Mouse (Mus musculus) midbrain, embryonic 13.5 days (tissue): ENCODE data around the gene Prpf8. TPM values are rescaled to one million over a fixed set of nuclear protein-coding genes. Genes with fewer than 3 reads are reported as not detected.

Source experiments
- ATAC-seq: fragments of 200-750 bp; cut with Nextera tagmentation; 2 replicates; pipeline ENCODE4 v1.8.0; 2017; ENCODE audit warnings: mild to moderate bottlenecking, moderate TSS enrichment, moderate library complexity
- H3K27ac ChIP-seq: fragments of 300-500 bp; sonication (generic); 2 replicates; pipeline ENCODE4 v1.5.1; 2015; ENCODE audit warnings: inconsistent platforms, mild to moderate bottlenecking, moderate library complexity
- H3K27me3 ChIP-seq: fragments of 300-500 bp; sonication (generic); 2 replicates; pipeline ENCODE4 v1.6.1; 2015; ENCODE audit warnings: mild to moderate bottlenecking, inconsistent platforms
- H3K36me3 ChIP-seq: fragments of 300-500 bp; sonication (generic); 2 replicates; pipeline ENCODE4 v1.6.1; 2015; ENCODE audit warnings: mild to moderate bottlenecking, inconsistent platforms
- H3K4me1 ChIP-seq: fragments of 300-500 bp; sonication (generic); replicated peaks from 2 replicates; pipeline ENCODE4 v1.6.1; 2015; ENCODE audit warnings: inconsistent platforms
- H3K4me2 ChIP-seq: fragments of 300-500 bp; sonication (generic); replicated peaks from 2 replicates; pipeline ENCODE4 v1.6.1; 2015; ENCODE audit warnings: moderate library complexity, mild to moderate bottlenecking, inconsistent platforms
- H3K4me3 ChIP-seq: fragments of 300-500 bp; sonication (generic); replicated peaks from 2 replicates; pipeline ENCODE4 v1.5.1; 2015; ENCODE audit warnings: mild to moderate bottlenecking, inconsistent platforms
- H3K9ac ChIP-seq: fragments of 300-500 bp; sonication (generic); replicated peaks from 2 replicates; pipeline ENCODE4 v1.6.1; 2015; ENCODE audit warnings: mild to moderate bottlenecking, inconsistent platforms
- H3K9me3 ChIP-seq: fragments of 300-500 bp; sonication (generic); 2 replicates; pipeline ENCODE4 v1.6.1; 2016; ENCODE audit warnings: mild to moderate bottlenecking, inconsistent platforms
- WGBS: fragments of 180-500 bp; shearing (Covaris S2); methylation state at CpG from one replicate; pipeline ENCODE4 v1.1.7; 2015; 5-methylcytosine and 5-hydroxymethylcytosine counted together
- polyA plus RNA-seq: library from polyadenylated mRNA; unstranded; fragments of >200 nt; fragmentation: Nextera tagmentation; extraction: Ambion mirVana; gene quantifications from 2 replicates; pipeline ENCODE4 v1.2.1, GENCODE M21; 2015

Prpf8 gene
- 58.2 and 61.8 TPM in 2 replicates for polyA plus RNA-seq

GRCm38 (mm10) chr11:75486601-75487285 is at the start of gene Prpf8:
TSS of gene Prpf8 (plus strand) at chr11:75486816.
- Histone ChIP-seq H3K27ac (peak within 1 kb of the TSS; percentile 70), H3K36me3 (peaks cover 28% of the 10 kb centered on the region), H3K4me1 (peaks cover 18% of the 10 kb centered on the region), H3K9me3 (no peaks in the 10 kb centered on the region), H3K4me2 (peak within 1 kb of the TSS; percentile 99), H3K4me3 (peak within 1 kb of the TSS; percentile 100), H3K27me3 (peaks cover 10% of the 10 kb centered on the region; the same call in 1 of the 2 replicates), H3K9ac (peak within 1 kb of the TSS; percentile 99)
- peak; percentile 100 for ATAC-seq
- WGBS = under 1% methylated on average over 49 of the region's 52 CpGs

- Histone ChIP-seq H3K36me3 (peaks cover 18% of the 10 kb centered on the region), H3K27me3 (no peaks in the 10 kb centered on the region), H3K4me3 (no peak overlapping the region), H3K27ac (no peak overlapping the region), H3K4me2 (no peak overlapping the region), H3K9ac (no peak overlapping the region), H3K9me3 (no peaks in the 10 kb centered on the region), H3K4me1 (0 out of 2 replicates have a peak, but pooled peaks cover 5% of the 10 kb centered on the region)
- WGBS = 89% methylated on average over 13 of the region's 13 CpGs
- no peak for ATAC-seq
Measured at GRCm38 (mm10) chr11:75438194-75438593, 48.4 kb upstream of the Prpf8 start.

- WGBS = 89% methylated on average over 3 of the region's 3 CpGs
- Histone ChIP-seq H3K4me2 (no peak overlapping the region), H3K27me3 (no peaks in the 10 kb centered on the region), H3K9ac (no peak overlapping the region), H3K9me3 (no peaks in the 10 kb centered on the region), H3K4me3 (no peak overlapping the region), H3K36me3 (peaks cover 23% of the 10 kb centered on the region), H3K27ac (no peak overlapping the region), H3K4me1 (0 out of 2 replicates have a peak, but pooled peaks cover 5% of the 10 kb centered on the region)
- no peak for ATAC-seq
Measured at GRCm38 (mm10) chr11:75438804-75439203, 47.8 kb upstream of the Prpf8 start.

GRCm38 (mm10) chr11:75439363-75439762 is 47.3 kb upstream of the Prpf8 start, which contains the start of gene Serpinf2:
TSS of gene Serpinf2 (minus strand) at chr11:75439591.
- Histone ChIP-seq H3K36me3 (peaks cover 29% of the 10 kb centered on the region), H3K9me3 (no peaks in the 10 kb centered on the region), H3K27ac (no peak within 1 kb of the TSS), H3K4me3 (no peak within 1 kb of the TSS), H3K27me3 (no peaks in the 10 kb centered on the region), H3K4me2 (no peak within 1 kb of the TSS), H3K4me1 (0 out of 2 replicates have a peak, but pooled peaks cover 5% of the 10 kb centered on the region), H3K9ac (no peak within 1 kb of the TSS)
- ATAC-seq = no peak
- 92% methylated on average over 6 of the region's 6 CpGs for WGBS

- Histone ChIP-seq H3K27ac (no peak overlapping the region), H3K9me3 (no peaks in the 10 kb centered on the region), H3K4me2 (no peak overlapping the region), H3K36me3 (peaks cover 35% of the 10 kb centered on the region), H3K9ac (no peak overlapping the region), H3K4me3 (no peak overlapping the region), H3K4me1 (0 out of 2 replicates have a peak, but pooled peaks cover 5% of the 10 kb centered on the region), H3K27me3 (no peaks in the 10 kb centered on the region)
- no peak for ATAC-seq
- 86% methylated on average over 3 of the region's 3 CpGs for WGBS
Measured at GRCm38 (mm10) chr11:75439951-75440350, 46.7 kb upstream of the Prpf8 start.

- no peak overlapping the region for H3K4me2 ChIP-seq
- 91% methylated on average over 7 of the region's 7 CpGs for WGBS
- 0 out of 2 replicates have a peak, but pooled peaks cover 5% of the 10 kb centered on the region for H3K4me1 ChIP-seq
- no peak overlapping the region for H3K9ac ChIP-seq
- no peak overlapping the region for H3K27ac ChIP-seq
- no peaks in the 10 kb centered on the region for H3K27me3 ChIP-seq
- no peak for ATAC-seq
- peaks cover 46% of the 10 kb centered on the region for H3K36me3 ChIP-seq
- no peaks in the 10 kb centered on the region for H3K9me3 ChIP-seq
- no peak overlapping the region for H3K4me3 ChIP-seq
Measured at GRCm38 (mm10) chr11:75441034-75441433, 45.6 kb upstream of the Prpf8 start.

- WGBS = 75% methylated on average over 16 of the region's 16 CpGs
- Histone ChIP-seq H3K36me3 (peaks cover 50% of the 10 kb centered on the region), H3K4me3 (no peak overlapping the region), H3K9ac (no peak overlapping the region), H3K4me1 (0 out of 2 replicates have a peak, but pooled peaks cover 5% of the 10 kb centered on the region), H3K9me3 (no peaks in the 10 kb centered on the region), H3K27ac (no peak overlapping the region), H3K4me2 (no peak overlapping the region), H3K27me3 (no peaks in the 10 kb centered on the region)
- ATAC-seq = no peak
Measured at GRCm38 (mm10) chr11:75441601-75442000, 45.0 kb upstream of the Prpf8 start.

- H3K27me3 ChIP-seq = no peaks in the 10 kb centered on the region
- H3K4me1 ChIP-seq = 0 out of 2 replicates have a peak, but pooled peaks cover 5% of the 10 kb centered on the region
- H3K36me3 ChIP-seq = peaks cover 70% of the 10 kb centered on the region
- no peak overlapping the region for H3K4me3 ChIP-seq
- no peak overlapping the region for H3K27ac ChIP-seq
- H3K4me2 ChIP-seq = no peak overlapping the region
- WGBS = 44% methylated on average over 8 of the region's 8 CpGs
- no peak for ATAC-seq
- H3K9me3 ChIP-seq = no peaks in the 10 kb centered on the region
- H3K9ac ChIP-seq = no peak overlapping the region
Measured at GRCm38 (mm10) chr11:75443711-75444110, 42.9 kb upstream of the Prpf8 start.

- no peak overlapping the region for H3K4me3 ChIP-seq
- H3K9me3 ChIP-seq = no peaks in the 10 kb centered on the region
- H3K9ac ChIP-seq = no peak overlapping the region
- no peak overlapping the region for H3K4me2 ChIP-seq
- no peak for ATAC-seq
- 76% methylated on average over 3 of the region's 3 CpGs for WGBS
- peaks cover 75% of the 10 kb centered on the region for H3K36me3 ChIP-seq
- no peak overlapping the region for H3K27ac ChIP-seq
- H3K27me3 ChIP-seq = no peaks in the 10 kb centered on the region
- peaks cover 16% of the 10 kb centered on the region for H3K4me1 ChIP-seq
Measured at GRCm38 (mm10) chr11:75448575-75448974, 38.0 kb upstream of the Prpf8 start.

GRCm38 (mm10) chr11:75449695-75450094 is 36.9 kb upstream of the Prpf8 start:
- 81% methylated on average over 7 of the region's 7 CpGs for WGBS
- Histone ChIP-seq H3K4me2 (no peak overlapping the region), H3K9me3 (no peaks in the 10 kb centered on the region), H3K4me3 (no peak overlapping the region), H3K27me3 (no peaks in the 10 kb centered on the region), H3K4me1 (peaks cover 24% of the 10 kb centered on the region), H3K27ac (no peak overlapping the region), H3K36me3 (peaks cover 64% of the 10 kb centered on the region), H3K9ac (no peak overlapping the region)
- no peak for ATAC-seq

- ATAC-seq = no peak
- Histone ChIP-seq H3K9ac (no peak overlapping the region), H3K36me3 (peaks cover 57% of the 10 kb centered on the region), H3K4me3 (no peak overlapping the region), H3K27ac (no peak overlapping the region), H3K27me3 (no peaks in the 10 kb centered on the region), H3K4me2 (no peak overlapping the region), H3K4me1 (peaks cover 29% of the 10 kb centered on the region), H3K9me3 (no peaks in the 10 kb centered on the region)
- 90% methylated on average over 8 of the region's 8 CpGs for WGBS
Measured at GRCm38 (mm10) chr11:75450304-75450908, 36.2 kb upstream of the Prpf8 start.

- Histone ChIP-seq H3K27ac (no peak overlapping the region), H3K4me2 (no peak overlapping the region), H3K9ac (peak overlapping the region; percentile 20; the same call in 1 of the 2 replicates), H3K4me1 (peaks cover 29% of the 10 kb centered on the region), H3K9me3 (no peaks in the 10 kb centered on the region), H3K27me3 (no peaks in the 10 kb centered on the region), H3K36me3 (peaks cover 52% of the 10 kb centered on the region), H3K4me3 (no peak overlapping the region)
- WGBS = 88% methylated on average over 15 of the region's 15 CpGs
- ATAC-seq = no peak
Measured at GRCm38 (mm10) chr11:75450936-75451335, 35.7 kb upstream of the Prpf8 start.
